14 mouse cellular contexts compared by ENCODE assay signal in the genomic region with DNA sequence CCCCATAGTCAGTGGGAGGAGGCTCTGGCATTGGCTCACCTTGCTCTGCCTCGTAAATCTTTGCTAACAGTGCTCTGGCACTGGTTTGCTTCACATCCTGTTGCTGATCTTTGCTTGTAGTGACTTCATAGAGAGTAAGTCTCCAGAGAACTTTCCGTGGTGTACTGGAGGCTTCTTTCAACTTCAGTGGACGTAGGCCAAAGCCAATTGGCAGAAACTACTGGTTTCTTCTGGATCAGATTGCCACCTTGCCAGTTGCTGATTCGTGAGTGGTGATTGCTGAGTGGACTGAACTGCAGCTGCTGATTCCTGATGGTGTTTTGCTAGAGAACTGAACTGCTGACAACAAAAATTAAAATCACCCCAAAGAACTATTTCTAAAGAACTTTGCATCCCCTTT.
"Had no signal": no experiment of that assay in that cellular context is flagged by ENCODE, and none has a peak within 500 bp of the region (broad histone marks: within the 10 kb centered on the region; RNA-seq: fewer than 3 reads in every experiment).

No protein-coding gene starts in this region.

- ATAC-seq: midbrain, embryonic 15.5 days had no signal

- H3K4me2 ChIP-seq: limb, embryonic 12.5 days; midbrain, embryonic 11.5 days; midbrain, embryonic 15.5 days; neural tube, embryonic 12.5 days had no signal

- H3K27ac ChIP-seq: left cerebral cortex, adult 2 months; limb, embryonic 12.5 days; liver, embryonic 14.5 days; midbrain, embryonic 15.5 days; neural tube, embryonic 12.5 days had no signal

- H3K4me3 ChIP-seq: left cerebral cortex, adult 2 months; limb, embryonic 12.5 days; megakaryocyte, embryonic 14.5 days; midbrain, embryonic 15.5 days; neural tube, embryonic 12.5 days had no signal

- H3K27me3 ChIP-seq: limb, embryonic 12.5 days; megakaryocyte, embryonic 14.5 days; midbrain, embryonic 15.5 days; neural tube, embryonic 12.5 days had no signal

- H3K36me3 ChIP-seq: limb, embryonic 12.5 days; midbrain, embryonic 15.5 days; neural tube, embryonic 12.5 days had no signal

- H3K9me3 ChIP-seq: limb, embryonic 12.5 days; midbrain, embryonic 15.5 days; neural tube, embryonic 12.5 days had no signal

- H3K4me1 ChIP-seq: limb, embryonic 12.5 days; megakaryocyte, embryonic 14.5 days; midbrain, embryonic 15.5 days; neural tube, embryonic 12.5 days had no signal

- DNase-seq: liver; lung, adult 2 months; lung, postnatal 10 days; lung, postnatal 4 days; spleen, adult 18-20 months; thymus, adult 18-20 months; thymus, postnatal 14 days had no signal

- H3K9ac ChIP-seq: limb, embryonic 12.5 days; liver, embryonic 14.5 days; midbrain, embryonic 15.5 days; neural tube, embryonic 12.5 days had no signal
